Mouse (Mus musculus): ENCODE measurements around the gene Shmt1. TPM values are rescaled to one million over a fixed set of nuclear protein-coding genes. Genes with fewer than 3 reads are reported as not detected.

Gene Shmt1
- polyA plus RNA-seq, 1 experiment from 2014 or later: 71.7 TPM

DNA sequence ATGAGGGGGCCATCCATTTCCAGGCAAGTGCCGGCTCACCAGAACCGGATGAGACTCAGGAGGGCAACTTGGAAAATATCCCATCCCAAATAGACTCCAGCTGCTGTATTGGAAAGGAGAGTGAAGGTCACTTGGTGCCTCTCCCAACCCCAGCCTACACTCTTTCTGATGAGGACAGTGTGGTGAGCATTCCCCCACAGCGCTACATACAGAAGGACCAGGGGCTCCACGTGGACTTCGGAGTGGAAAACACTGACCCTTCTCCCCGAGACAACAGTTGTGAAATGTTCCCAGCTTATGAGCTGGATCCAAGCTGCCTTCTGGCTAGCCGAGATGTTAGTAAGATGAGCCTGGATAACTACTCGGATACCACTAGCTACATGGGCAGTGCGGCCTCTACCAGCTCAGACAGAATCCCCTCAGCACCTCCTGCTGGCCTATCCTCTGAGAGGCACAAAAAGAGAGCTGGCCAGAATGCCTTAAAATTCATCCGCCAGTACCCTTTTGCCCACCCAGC is 31.8 kb downstream of the Shmt1 start:
- WGBS: 91% methylated on average over 10 of the region's 10 CpGs
- Histone ChIP-seq H3K27ac (ENCODE audit: low read depth, low read length) (no peak overlapping the region), H3K9me3 (ENCODE audit: control insufficient read depth, low read length) (no peaks in the 10 kb centered on the region), H3K9ac (ENCODE audit: low read length) (no peak overlapping the region), H3K27me3 (ENCODE audit: control insufficient read depth, insufficient read depth, low read length) (no peaks in the 10 kb centered on the region), H3K4me2 (ENCODE audit: low read depth, low read length, severe bottlenecking) (peak overlapping the region; percentile 1; the same call in 1 of the 2 replicates), H3K4me1 (replicated peaks; ENCODE audit: control insufficient read depth, insufficient read depth, low read length) (peaks cover 22% of the 10 kb centered on the region), H3K36me3 (ENCODE audit: control insufficient read depth, insufficient read depth, low read length) (peaks cover 2% of the 10 kb centered on the region; the same call in 1 of the 2 replicates), H3K4me3 (ENCODE audit: low read depth, low read length) (no peak overlapping the region)
- DNase-seq (ENCODE audit: low spot score): no peak
- ATAC-seq (replicated peaks; ENCODE audit: low FRiP score): no peak

DNA sequence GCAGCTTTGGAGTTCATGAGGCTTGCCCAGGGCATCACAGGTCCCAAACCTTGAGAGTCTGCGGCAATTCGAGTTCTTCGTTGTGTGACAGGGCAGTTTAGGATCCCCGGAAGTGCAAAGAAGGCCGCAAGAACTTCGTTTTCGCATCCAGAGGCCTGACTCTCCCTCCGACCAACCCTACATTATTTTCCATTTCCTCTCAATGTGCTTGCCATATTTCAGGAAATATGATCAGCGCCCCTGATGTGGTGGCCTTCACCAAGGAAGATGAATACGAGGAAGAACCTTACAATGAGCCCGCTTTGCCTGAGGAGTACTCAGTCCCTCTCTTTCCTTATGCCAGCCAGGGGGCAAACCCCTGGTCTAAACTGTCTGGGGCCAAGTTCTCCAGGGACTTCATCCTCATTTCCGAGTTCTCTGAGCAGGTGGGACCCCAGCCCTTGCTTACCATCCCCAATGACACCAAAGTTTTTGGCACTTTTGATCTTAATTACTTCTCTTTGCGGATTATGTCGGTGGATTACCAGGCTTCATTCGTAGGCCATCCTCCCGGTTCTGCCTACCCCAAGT is 33.6 kb downstream of the Shmt1 start:
- H3K4me2 ChIP-seq (ENCODE audit: low read depth, low read length, severe bottlenecking): peak overlapping the region; percentile 60
- no peak for DNase-seq (ENCODE audit: low spot score)
- peak overlapping the region; percentile 87 for H3K4me3 ChIP-seq (ENCODE audit: low read depth, low read length)
- no peaks in the 10 kb centered on the region for H3K36me3 ChIP-seq (ENCODE audit: control insufficient read depth, insufficient read depth, low read length)
- H3K9ac ChIP-seq (ENCODE audit: low read length): peak overlapping the region; percentile 79
- ATAC-seq (replicated peaks; ENCODE audit: low FRiP score): no peak
- H3K9me3 ChIP-seq (ENCODE audit: control insufficient read depth, low read length): no peaks in the 10 kb centered on the region
- H3K27me3 ChIP-seq (ENCODE audit: control insufficient read depth, insufficient read depth, low read length): no peaks in the 10 kb centered on the region
- WGBS: 28% methylated on average over 16 of the region's 16 CpGs
- peak overlapping the region; percentile 57; the same call in 1 of the 2 replicates for H3K27ac ChIP-seq (ENCODE audit: low read depth, low read length)
- H3K4me1 ChIP-seq (replicated peaks; ENCODE audit: control insufficient read depth, insufficient read depth, low read length): peaks cover 22% of the 10 kb centered on the region

GRCm38 (mm10) chr11:60776829-60777740 is 34.4 kb downstream of the Shmt1 start, which contains the start of the genes Top3a and Smcr8:
Top3a (minus strand) TSS chr11:60777365.
Smcr8 (plus strand) TSS chr11:60777524.
- peak; percentile 97 for ATAC-seq (replicated peaks; ENCODE audit: low FRiP score)

DNA sequence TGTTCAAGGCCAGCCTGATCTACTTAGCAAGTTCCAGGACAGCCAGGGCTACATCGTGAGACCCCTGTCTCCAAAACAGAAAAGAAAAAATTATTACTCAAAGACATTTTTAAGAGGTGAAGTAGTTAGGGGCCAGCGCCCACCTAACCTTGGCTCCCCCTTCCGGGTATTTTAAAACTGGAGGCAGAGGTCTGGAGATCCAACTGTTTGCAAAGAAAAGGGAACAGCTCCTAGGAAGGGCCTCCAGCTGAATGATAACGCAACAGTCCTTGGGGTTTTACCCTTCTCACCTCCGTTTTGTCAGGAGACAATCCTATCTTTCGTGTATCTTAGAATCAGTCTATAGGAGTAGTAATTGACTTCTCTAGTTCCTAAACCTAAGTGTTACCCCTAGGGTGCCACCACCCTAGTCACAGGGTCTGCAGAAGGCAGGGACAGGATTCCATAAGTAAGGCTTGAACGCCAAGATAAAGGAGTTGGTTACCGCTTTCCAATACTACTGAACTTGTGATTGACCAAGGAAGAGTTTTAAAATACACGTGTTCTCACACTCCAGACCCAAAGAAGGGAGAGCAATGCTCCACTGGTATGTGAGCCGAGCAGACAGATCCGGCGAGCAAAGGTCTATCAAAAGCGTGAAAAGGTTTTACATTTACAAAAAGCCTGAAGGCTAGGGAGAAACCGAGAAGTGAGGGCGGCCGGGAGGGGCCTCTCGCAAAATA is 35.2 kb downstream of the Shmt1 start:
- 4% methylated on average over 17 of the region's 17 CpGs for WGBS
- DNase-seq (ENCODE audit: low spot score) (no peak), ATAC-seq (replicated peaks; ENCODE audit: low FRiP score) (no peak)
- no peak overlapping the region for H3K27ac ChIP-seq (ENCODE audit: low read depth, low read length)
- peak overlapping the region; percentile 60 for H3K4me2 ChIP-seq (ENCODE audit: low read depth, low read length, severe bottlenecking)
- no peaks in the 10 kb centered on the region for H3K36me3 ChIP-seq (ENCODE audit: control insufficient read depth, insufficient read depth, low read length)
- no peaks in the 10 kb centered on the region for H3K9me3 ChIP-seq (ENCODE audit: control insufficient read depth, low read length)
- no peaks in the 10 kb centered on the region for H3K27me3 ChIP-seq (ENCODE audit: control insufficient read depth, insufficient read depth, low read length)
- H3K4me3 ChIP-seq (ENCODE audit: low read depth, low read length): peak overlapping the region; percentile 87
- H3K9ac ChIP-seq (ENCODE audit: low read length): peak overlapping the region; percentile 79
- peaks cover 20% of the 10 kb centered on the region for H3K4me1 ChIP-seq (replicated peaks; ENCODE audit: control insufficient read depth, insufficient read depth, low read length)

More at GRCm38 (mm10) chr11:60776829-60777740, 34.4 kb downstream of the Shmt1 start, which contains the start of the genes Top3a and Smcr8:
- peak; percentile 90 for DNase-seq (ENCODE audit: low spot score)
- Histone ChIP-seq H3K4me2 (ENCODE audit: low read depth, low read length, severe bottlenecking) (peak within 1 kb of the TSS; percentile 60), H3K9ac (ENCODE audit: low read length) (peak within 1 kb of the TSS; percentile 79), H3K4me1 (replicated peaks; ENCODE audit: control insufficient read depth, insufficient read depth, low read length) (peaks cover 21% of the 10 kb centered on the region), H3K9me3 (ENCODE audit: control insufficient read depth, low read length) (no peaks in the 10 kb centered on the region), H3K36me3 (ENCODE audit: control insufficient read depth, insufficient read depth, low read length) (no peaks in the 10 kb centered on the region), H3K27me3 (ENCODE audit: control insufficient read depth, insufficient read depth, low read length) (no peaks in the 10 kb centered on the region), H3K4me3 (ENCODE audit: low read depth, low read length) (peak within 1 kb of the TSS; percentile 87), H3K27ac (ENCODE audit: low read depth, low read length) (peak within 1 kb of the TSS; percentile 57)
- under 1% methylated on average over 62 of the region's 62 CpGs for WGBS

GRCm38 (mm10) chr11:60775578-60775977 is 35.9 kb downstream of the Shmt1 start:
- 64% methylated on average over 6 of the region's 6 CpGs for WGBS
- Histone ChIP-seq H3K27me3 (ENCODE audit: control insufficient read depth, insufficient read depth, low read length) (no peaks in the 10 kb centered on the region), H3K9ac (ENCODE audit: low read length) (peak overlapping the region; percentile 79; the same call in 1 of the 2 replicates), H3K9me3 (ENCODE audit: control insufficient read depth, low read length) (no peaks in the 10 kb centered on the region), H3K36me3 (ENCODE audit: control insufficient read depth, insufficient read depth, low read length) (no peaks in the 10 kb centered on the region), H3K4me2 (ENCODE audit: low read depth, low read length, severe bottlenecking) (peak overlapping the region; percentile 60; the same call in 1 of the 2 replicates), H3K27ac (ENCODE audit: low read depth, low read length) (no peak overlapping the region), H3K4me3 (ENCODE audit: low read depth, low read length) (peak overlapping the region; percentile 87), H3K4me1 (replicated peaks; ENCODE audit: control insufficient read depth, insufficient read depth, low read length) (peaks cover 20% of the 10 kb centered on the region)
- DNase-seq (ENCODE audit: low spot score) (no peak), ATAC-seq (replicated peaks; ENCODE audit: low FRiP score) (no peak)

DNA sequence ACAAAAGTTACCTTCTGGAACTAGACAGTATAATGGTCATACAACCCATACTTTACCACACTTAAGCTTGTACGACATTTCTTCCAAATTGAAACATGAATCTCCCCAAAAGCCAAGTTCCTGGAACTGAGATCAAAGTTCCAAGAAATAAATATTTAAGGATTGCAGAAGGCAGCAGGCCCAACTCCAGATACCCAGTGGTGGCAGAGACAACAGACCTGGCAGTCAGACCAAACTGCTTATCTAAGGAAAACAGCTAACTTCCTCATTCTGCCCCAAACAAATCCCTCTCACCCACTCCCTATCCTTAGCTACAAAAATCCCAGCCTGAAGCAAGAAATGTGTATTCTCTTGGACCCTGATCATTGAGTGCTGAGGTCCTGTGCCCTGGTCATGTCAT is 36.7 kb downstream of the Shmt1 start:
- H3K4me2 ChIP-seq (ENCODE audit: low read depth, low read length, severe bottlenecking): no peak overlapping the region

GRCm38 (mm10) chr11:60774158-60774689 is 37.3 kb downstream of the Shmt1 start:
- Histone ChIP-seq H3K9ac (ENCODE audit: low read length) (no peak overlapping the region), H3K27ac (ENCODE audit: low read depth, low read length) (no peak overlapping the region), H3K9me3 (ENCODE audit: control insufficient read depth, low read length) (no peaks in the 10 kb centered on the region), H3K4me1 (replicated peaks; ENCODE audit: control insufficient read depth, insufficient read depth, low read length) (peaks cover 14% of the 10 kb centered on the region), H3K27me3 (ENCODE audit: control insufficient read depth, insufficient read depth, low read length) (no peaks in the 10 kb centered on the region), H3K4me2 (ENCODE audit: low read depth, low read length, severe bottlenecking) (no peak overlapping the region), H3K4me3 (ENCODE audit: low read depth, low read length) (no peak overlapping the region), H3K36me3 (ENCODE audit: control insufficient read depth, insufficient read depth, low read length) (no peaks in the 10 kb centered on the region)
- no peak for DNase-seq (ENCODE audit: low spot score)
- 85% methylated on average over 3 of the region's 3 CpGs for WGBS
- no peak for ATAC-seq (replicated peaks; ENCODE audit: low FRiP score)

More for the DNA sequence above, 36.7 kb downstream of the Shmt1 start:
- H3K36me3 ChIP-seq (ENCODE audit: control insufficient read depth, insufficient read depth, low read length): no peaks in the 10 kb centered on the region
- peaks cover 17% of the 10 kb centered on the region for H3K4me1 ChIP-seq (replicated peaks; ENCODE audit: control insufficient read depth, insufficient read depth, low read length)
- WGBS: 98% methylated on average over 1 of the region's 1 CpGs
- no peak for DNase-seq (ENCODE audit: low spot score)
- H3K27me3 ChIP-seq (ENCODE audit: control insufficient read depth, insufficient read depth, low read length): no peaks in the 10 kb centered on the region
- no peak for ATAC-seq (replicated peaks; ENCODE audit: low FRiP score)
- no peak overlapping the region for H3K27ac ChIP-seq (ENCODE audit: low read depth, low read length)
- H3K4me3 ChIP-seq (ENCODE audit: low read depth, low read length): no peak overlapping the region
- no peak overlapping the region for H3K9ac ChIP-seq (ENCODE audit: low read length)
- no peaks in the 10 kb centered on the region for H3K9me3 ChIP-seq (ENCODE audit: control insufficient read depth, low read length)

- DNase-seq (ENCODE audit: low spot score) (no peak), ATAC-seq (replicated peaks; ENCODE audit: low FRiP score) (no peak)
- WGBS: 81% methylated on average over 4 of the region's 4 CpGs
- Histone ChIP-seq H3K27me3 (ENCODE audit: control insufficient read depth, insufficient read depth, low read length) (no peaks in the 10 kb centered on the region), H3K9me3 (ENCODE audit: control insufficient read depth, low read length) (no peaks in the 10 kb centered on the region), H3K4me3 (ENCODE audit: low read depth, low read length) (no peak overlapping the region), H3K36me3 (ENCODE audit: control insufficient read depth, insufficient read depth, low read length) (no peaks in the 10 kb centered on the region), H3K4me2 (ENCODE audit: low read depth, low read length, severe bottlenecking) (no peak overlapping the region), H3K27ac (ENCODE audit: low read depth, low read length) (no peak overlapping the region), H3K9ac (ENCODE audit: low read length) (no peak overlapping the region), H3K4me1 (replicated peaks; ENCODE audit: control insufficient read depth, insufficient read depth, low read length) (peaks cover 7% of the 10 kb centered on the region)
These were observed 39.4 kb downstream of the Shmt1 start for GRCm38 (mm10) chr11:60772161-60772560.

All from forebrain, embryonic 11.5 days (tissue).